Mouse (Mus musculus) olfactory bulb, adult 2 months (tissue): ENCODE results near the gene Olfr665. TPM values are rescaled to one million over a fixed set of nuclear protein-coding genes. Genes with fewer than 3 reads are reported as not detected.
"Not testable (repeated sequence)": the region's sequence is repeated elsewhere in the genome, so short reads cannot be mapped to it uniquely, and the experiment has no call there.

Source experiments
- H3K27ac ChIP-seq: fragments of 200-500 bp; 2 replicates; pipeline ENCODE4 v1.5.1; 2012; ENCODE audit warnings: low read depth, low read length; ENCODE audit not compliant: insufficient read depth
- H3K4me1 ChIP-seq: fragments of 200-500 bp; 2 replicates; pipeline ENCODE4 v1.6.1; 2012; ENCODE audit warnings: low read length; ENCODE audit not compliant: control insufficient read depth, insufficient read depth
- H3K4me3 ChIP-seq: fragments of 200-500 bp; 2 replicates; pipeline ENCODE4 v1.5.1; 2012; ENCODE audit warnings: mild to moderate bottlenecking, low read depth, low read length, moderate library complexity; ENCODE audit not compliant: insufficient read depth
- CTCF ChIP-seq: fragments of 200-500 bp; IDR thresholded peaks from 2 replicates; pipeline ENCODE4 v1.5.1; 2012; ENCODE audit warnings: low read depth, mild to moderate bottlenecking, low read length, moderate library complexity; ENCODE audit not compliant: insufficient read depth
- POLR2A ChIP-seq: fragments of 200-500 bp; IDR thresholded peaks from 2 replicates; pipeline ENCODE4 v1.6.1; 2012; ENCODE audit warnings: mild to moderate bottlenecking, low read depth, low read length, moderate library complexity; ENCODE audit not compliant: insufficient read depth
- WGBS: fragments of 180-500 bp; shearing (Covaris S2); methylation state at CpG from one replicate; pipeline ENCODE4 v1.1.7; 2018; 5-methylcytosine and 5-hydroxymethylcytosine counted together
- polyA plus RNA-seq: library from polyadenylated mRNA; stranded (reverse); fragments of >200 nt; gene quantifications from 2 replicates; pipeline ENCODE4 v1.2.4, GENCODE M21; 2012; ENCODE audit warnings: low replicate concordance; ENCODE audit not compliant: missing spikeins, insufficient read depth, insufficient read length

Gene Olfr665
- not detected in 2 replicates for polyA plus RNA-seq

DNA sequence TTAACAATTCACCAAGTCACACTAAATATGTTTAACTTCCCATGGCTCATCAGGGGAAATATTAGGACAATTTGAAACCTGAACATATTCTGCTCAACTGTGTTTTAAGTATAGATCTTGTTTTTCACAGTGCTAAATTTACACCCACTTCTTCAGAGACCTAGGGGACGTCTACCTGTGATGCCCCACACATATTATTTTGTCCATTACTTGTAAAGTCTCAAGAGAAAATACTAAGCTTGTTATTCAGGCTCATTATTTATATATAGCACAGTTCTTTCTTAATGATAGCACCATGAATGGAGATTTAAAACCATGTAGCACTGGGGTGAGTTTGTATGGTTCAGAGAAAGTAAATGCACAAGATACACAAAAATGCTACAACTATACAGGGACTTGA lies at the start of gene Olfr665:
Gene Olfr665 (plus strand): TSS at position 301 of the 400 bp plus-strand sequence.
- H3K4me1 ChIP-seq = no peaks in the 10 kb centered on the region
- no peak within 1 kb of the TSS for H3K27ac ChIP-seq
- TF ChIP-seq CTCF (no peak), POLR2A (no peak)
- H3K4me3 ChIP-seq = no peak within 1 kb of the TSS
- 47% methylated on average over 1 of the region's 1 CpGs for WGBS

DNA sequence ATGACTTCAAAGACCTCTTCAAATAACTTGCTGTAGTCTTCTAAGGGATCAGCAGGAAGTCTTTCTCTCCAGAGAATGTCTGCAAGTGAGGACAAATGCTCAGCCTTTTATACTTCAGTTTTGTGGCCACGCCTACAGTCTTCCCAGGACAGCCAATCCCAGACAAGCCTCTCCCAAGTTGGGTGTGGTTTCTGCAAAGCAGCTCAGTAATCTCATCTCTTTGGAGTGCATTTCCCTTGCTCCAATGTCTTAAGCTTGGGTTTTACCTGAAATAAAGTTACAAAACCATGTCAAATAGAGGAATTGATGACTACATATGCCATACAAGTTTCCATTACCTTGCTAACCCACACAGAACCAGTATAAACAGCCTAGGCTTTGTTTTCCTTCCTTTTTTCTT lies 35.3 kb upstream of the Olfr665 start, which contains the start of gene Usp17lb:
Gene Usp17lb (minus strand): TSS at position 101 of the 400 bp plus-strand sequence.
- no peaks in the 10 kb centered on the region for H3K4me1 ChIP-seq
- H3K4me3 ChIP-seq = no peak within 1 kb of the TSS
- H3K27ac ChIP-seq = no peak within 1 kb of the TSS
- TF ChIP-seq CTCF (no peak), POLR2A (no peak)
- WGBS = 62% methylated on average over 1 of the region's 1 CpGs

GRCm38 (mm10) chr7:104843731-104844287 lies 34.0 kb upstream of the Olfr665 start:
- H3K27ac ChIP-seq = no peak overlapping the region
- H3K4me3 ChIP-seq = no peak overlapping the region
- 87% methylated on average over 1 of the region's 1 CpGs for WGBS
- no peak for TF ChIP-seq CTCF
- no peak for TF ChIP-seq POLR2A
- no peaks in the 10 kb centered on the region for H3K4me1 ChIP-seq

- WGBS = 74% methylated on average over 2 of the region's 2 CpGs
- H3K4me1 ChIP-seq, H3K4me3 ChIP-seq, H3K27ac ChIP-seq: not testable (repeated sequence)
Measured at GRCm38 (mm10) chr7:104851546-104851945, 26.3 kb upstream of the Olfr665 start.

- H3K27ac ChIP-seq = no peak overlapping the region
- 82% methylated on average over 3 of the region's 3 CpGs for WGBS
- H3K4me3 ChIP-seq = no peak overlapping the region
- TF ChIP-seq CTCF = no peak
- no peak for TF ChIP-seq POLR2A
- H3K4me1 ChIP-seq = no peaks in the 10 kb centered on the region
Measured at GRCm38 (mm10) chr7:104855248-104855750, 22.5 kb upstream of the Olfr665 start.

DNA sequence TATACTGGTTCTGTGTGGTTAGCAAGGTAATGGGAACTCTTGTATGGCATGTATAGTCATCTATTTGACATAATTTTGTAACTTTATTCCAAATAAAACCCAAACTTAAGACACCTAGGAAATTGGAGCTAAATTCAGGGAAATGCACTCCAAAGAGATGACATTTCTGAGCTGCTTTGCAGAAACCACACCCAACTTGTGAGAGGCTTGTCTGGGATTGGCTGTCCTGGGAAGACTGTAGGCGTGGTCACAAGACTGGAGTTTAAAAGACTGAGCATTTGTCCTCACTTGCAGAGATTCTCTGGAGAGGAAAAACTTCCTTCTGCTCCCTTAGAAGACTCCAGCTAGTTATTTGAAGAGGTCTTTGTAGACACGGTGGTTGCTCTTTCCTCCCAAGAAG lies 21.1 kb upstream of the Olfr665 start, which contains the start of gene Usp17la:
Gene Usp17la (plus strand): TSS at position 301 of the 400 bp plus-strand sequence.
- H3K27ac ChIP-seq, H3K4me1 ChIP-seq, H3K4me3 ChIP-seq: not testable (repeated sequence)
- WGBS = 72% methylated on average over 2 of the region's 2 CpGs

DNA sequence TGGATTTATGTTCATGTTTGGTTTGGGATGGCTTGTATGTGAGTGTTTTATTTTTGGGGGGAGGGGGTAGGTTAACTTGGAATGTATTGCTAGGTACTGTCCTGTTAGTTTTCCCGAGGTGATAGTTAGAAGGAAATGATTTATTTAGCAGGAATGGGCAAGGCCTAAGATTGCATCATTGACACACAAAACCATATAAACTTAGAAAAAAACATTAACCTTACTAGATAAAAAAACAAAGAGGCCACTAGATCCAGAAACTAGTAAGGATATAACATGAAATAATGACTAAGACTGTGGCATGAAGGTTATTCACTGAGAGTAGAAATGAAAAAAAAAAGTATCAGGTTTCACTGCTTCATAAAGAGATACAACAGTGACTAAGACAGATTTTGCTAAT lies 20.1 kb upstream of the Olfr665 start:
- TF ChIP-seq POLR2A = no peak
- TF ChIP-seq CTCF = no peak
- 81% methylated on average over 1 of the region's 1 CpGs for WGBS
- H3K4me3 ChIP-seq = no peak overlapping the region
- no peak overlapping the region for H3K27ac ChIP-seq
- H3K4me1 ChIP-seq = no peaks in the 10 kb centered on the region

DNA sequence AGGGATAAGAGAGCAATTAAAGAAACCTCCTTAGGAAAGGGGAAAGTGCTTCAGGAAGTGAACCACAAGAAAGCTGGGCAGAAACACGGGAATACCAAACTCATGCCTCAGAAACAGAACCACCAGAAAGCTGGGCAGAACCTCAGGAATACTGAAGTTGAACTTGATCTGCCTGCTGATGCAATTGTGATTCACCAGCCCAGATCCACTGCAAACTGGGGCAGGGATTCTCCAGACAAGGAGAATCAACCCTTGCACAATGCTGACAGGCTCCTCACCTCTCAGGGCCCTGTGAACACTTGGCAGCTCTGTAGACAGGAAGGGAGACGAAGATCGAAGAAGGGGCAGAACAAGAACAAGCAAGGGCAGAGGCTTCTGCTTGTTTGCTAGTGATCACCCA lies 16.4 kb upstream of the Olfr665 start:
- no peaks in the 10 kb centered on the region for H3K4me1 ChIP-seq
- H3K27ac ChIP-seq = no peak overlapping the region
- no peak overlapping the region for H3K4me3 ChIP-seq
- WGBS = 83% methylated on average over 3 of the region's 3 CpGs
- TF ChIP-seq POLR2A = no peak
- no peak for TF ChIP-seq CTCF

GRCm38 (mm10) chr7:104895852-104896251 lies 18.0 kb downstream of the Olfr665 start, which contains the start of gene Olfr666:
TSS of gene Olfr666 (minus strand) at chr7:104895952.
- 95% methylated on average over 2 of the region's 2 CpGs for WGBS

DNA sequence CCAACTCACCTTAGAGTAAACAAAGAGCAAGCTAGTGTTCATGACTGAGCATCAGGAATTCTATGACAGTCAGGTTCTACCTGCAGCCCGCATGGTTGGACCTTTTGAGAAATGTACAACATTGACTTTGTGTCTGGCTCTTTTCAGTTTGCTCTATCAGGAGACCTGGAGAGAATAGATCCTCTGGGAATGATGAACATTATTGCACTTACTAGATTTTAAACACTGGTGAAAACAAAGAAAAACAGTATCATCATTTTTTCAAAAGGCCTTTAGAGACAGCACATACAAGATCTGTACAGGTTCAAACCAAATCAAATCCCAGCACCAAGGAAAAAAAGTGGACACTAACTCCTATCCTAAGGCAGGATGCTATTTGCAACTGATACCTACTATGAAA lies 43.6 kb downstream of the Olfr665 start, which contains the start of gene Olfr667:
Gene Olfr667 (minus strand): TSS at position 101 of the 400 bp plus-strand sequence.
- Histone ChIP-seq H3K27ac (no peak within 1 kb of the TSS), H3K4me3 (no peak within 1 kb of the TSS)
- WGBS = 94% methylated on average over 1 of the region's 1 CpGs

More at GRCm38 (mm10) chr7:104895852-104896251, 18.0 kb downstream of the Olfr665 start, which contains the start of gene Olfr666:
- H3K4me3 ChIP-seq = no peak within 1 kb of the TSS
- H3K4me1 ChIP-seq = no peaks in the 10 kb centered on the region
- TF ChIP-seq POLR2A (no peak), CTCF (no peak)
- no peak within 1 kb of the TSS for H3K27ac ChIP-seq

More for the DNA sequence above, 43.6 kb downstream of the Olfr665 start, which contains the start of gene Olfr667:
- TF ChIP-seq POLR2A = no peak
- no peak for TF ChIP-seq CTCF
- H3K4me1 ChIP-seq = no peaks in the 10 kb centered on the region
